Mouse (Mus musculus) limb, embryonic 14.5 days (tissue): ENCODE measurements around the gene Rab3a. TPM values are rescaled to one million over a fixed set of nuclear protein-coding genes. Genes with fewer than 3 reads are reported as not detected.

Experiments
- ATAC-seq: fragments of 200-750 bp; cut with Nextera tagmentation; 2 replicates; pipeline ENCODE4 v1.8.0; 2017; ENCODE audit warnings: low read depth, moderate number of reproducible peaks, moderate TSS enrichment; ENCODE audit not compliant: low FRiP score
- DNase-seq: peaks from one replicate; pipeline ENCODE4 v3.0.0-alpha.2; 2015; ENCODE audit warnings: low spot score
- H3K27ac ChIP-seq: fragments of 300-500 bp; sonication (generic); replicated peaks from 2 replicates; pipeline ENCODE4 v1.5.1; 2014; ENCODE audit warnings: low read depth, mild to moderate bottlenecking, low read length, moderate library complexity, mixed read lengths
- H3K27me3 ChIP-seq: fragments of 300-500 bp; sonication (generic); 2 replicates; pipeline ENCODE4 v1.6.1; 2014; ENCODE audit warnings: low read length, mixed read lengths; ENCODE audit not compliant: control insufficient read depth, insufficient read depth
- H3K36me3 ChIP-seq: fragments of 300-500 bp; sonication (generic); 2 replicates; pipeline ENCODE4 v1.6.1; 2014; ENCODE audit warnings: mild to moderate bottlenecking, low read length, moderate library complexity, mixed read lengths; ENCODE audit not compliant: control insufficient read depth, insufficient read depth
- H3K4me1 ChIP-seq: fragments of 300-500 bp; sonication (generic); 2 replicates; pipeline ENCODE4 v1.6.1; 2014; ENCODE audit warnings: antibody characterized with exemption, low read length, mixed read lengths; ENCODE audit not compliant: control insufficient read depth, insufficient read depth
- H3K4me2 ChIP-seq: fragments of 300-500 bp; sonication (generic); replicated peaks from 2 replicates; pipeline ENCODE4 v1.6.1; 2014; ENCODE audit warnings: low read depth, mild to moderate bottlenecking, low read length, moderate library complexity; ENCODE audit not compliant: severe bottlenecking
- H3K4me3 ChIP-seq: fragments of 300-500 bp; sonication (generic); replicated peaks from 2 replicates; pipeline ENCODE4 v1.5.1; 2014; ENCODE audit warnings: low read length
- H3K9ac ChIP-seq: fragments of 300-500 bp; sonication (generic); 2 replicates; pipeline ENCODE4 v1.6.1; 2014; ENCODE audit warnings: mild to moderate bottlenecking, low read depth, low read length, moderate library complexity; ENCODE audit not compliant: severe bottlenecking
- H3K9me3 ChIP-seq: fragments of 300-500 bp; sonication (generic); 2 replicates; pipeline ENCODE4 v1.6.1; 2016; ENCODE audit warnings: low read length; ENCODE audit not compliant: control insufficient read depth
- POLR2A ChIP-seq: fragments of 200-500 bp; IDR thresholded peaks from 2 replicates; pipeline ENCODE4 v1.8.0; 2012; ENCODE audit warnings: inconsistent platforms, mild to moderate bottlenecking, moderate library complexity, borderline replicate concordance; ENCODE audit not compliant: insufficient read depth, insufficient read length; ENCODE audit errors: extremely low read depth
- whole genome bisulfite sequencing: fragments of 180-500 bp; shearing (Covaris S2); extraction: QIAGEN DNeasy Blood & Tissue Kit; methylation state at CpG from one replicate; pipeline ENCODE4 v1.1.7; 2014; 5-methylcytosine and 5-hydroxymethylcytosine counted together
- polyA plus RNA-seq, 2 experiments: library from polyadenylated mRNA; depleted of rRNA in 1 of 2; stranded (reverse) in 1 of 2; unstranded in 1 of 2; fragments of >200 nt; fragmentation: Nextera tagmentation in 1 of 2; extraction: Ambion mirVana in 1 of 2; gene quantifications; 2 replicates each; pipeline versions ENCODE4 v1.2.1 to v1.2.3; 2012 to 2014

Rab3a gene
- polyA plus RNA-seq, 2 experiments, result 20.1 to 27.2 TPM

- Histone ChIP-seq H3K36me3 (peaks cover 23% of the 10 kb centered on the region), H3K27me3 (no peaks in the 10 kb centered on the region), H3K9me3 (no peaks in the 10 kb centered on the region), H3K4me2 (no peak overlapping the region), H3K4me1 (peaks cover 24% of the 10 kb centered on the region), H3K27ac (no peak overlapping the region), H3K4me3 (no peak overlapping the region), H3K9ac (no peak overlapping the region)
- DNase-seq (no peak), ATAC-seq (no peak)
- 91% methylated on average over 6 of the region's 6 CpGs for WGBS
- no peak for TF ChIP-seq POLR2A
These were observed 2.1 kb downstream of the Rab3a start for GRCm38 (mm10) chr8:70756476-70757040.

- no peak for TF ChIP-seq POLR2A
- DNase-seq (no peak), ATAC-seq (no peak)
- Histone ChIP-seq H3K36me3 (peaks cover 23% of the 10 kb centered on the region), H3K4me3 (no peak overlapping the region), H3K9ac (no peak overlapping the region), H3K4me2 (no peak overlapping the region), H3K27ac (no peak overlapping the region), H3K4me1 (peaks cover 18% of the 10 kb centered on the region), H3K27me3 (no peaks in the 10 kb centered on the region), H3K9me3 (no peaks in the 10 kb centered on the region)
- WGBS, result 77% methylated on average over 22 of the region's 22 CpGs
These were observed 3.2 kb downstream of the Rab3a start for GRCm38 (mm10) chr8:70757523-70758307.

- Histone ChIP-seq H3K9me3 (no peaks in the 10 kb centered on the region), H3K4me1 (peaks cover 15% of the 10 kb centered on the region), H3K36me3 (peaks cover 23% of the 10 kb centered on the region), H3K4me2 (no peak overlapping the region), H3K4me3 (no peak overlapping the region), H3K9ac (no peak overlapping the region), H3K27me3 (no peaks in the 10 kb centered on the region), H3K27ac (no peak overlapping the region)
- no peak for ATAC-seq
- DNase-seq, result no peak
- 86% methylated on average over 7 of the region's 7 CpGs for WGBS
- no peak for TF ChIP-seq POLR2A
These were observed 3.8 kb downstream of the Rab3a start for GRCm38 (mm10) chr8:70758308-70758615.

GRCm38 (mm10) chr8:70758616-70759561, 4.4 kb downstream of the Rab3a start:
- H3K9ac ChIP-seq, result no peak overlapping the region
- 68% methylated on average over 18 of the region's 19 CpGs for WGBS
- DNase-seq, result no peak
- H3K4me3 ChIP-seq, result no peak overlapping the region
- H3K27ac ChIP-seq, result no peak overlapping the region
- no peak overlapping the region; the same call in 1 of the 2 replicates for H3K4me2 ChIP-seq
- peaks cover 11% of the 10 kb centered on the region for H3K4me1 ChIP-seq
- TF ChIP-seq POLR2A, result no peak
- no peak for ATAC-seq
- H3K9me3 ChIP-seq, result no peaks in the 10 kb centered on the region
- H3K27me3 ChIP-seq, result no peaks in the 10 kb centered on the region
- peaks cover 23% of the 10 kb centered on the region for H3K36me3 ChIP-seq

GRCm38 (mm10) chr8:70760350-70760749, 5.9 kb downstream of the Rab3a start:
- Histone ChIP-seq H3K4me3 (peak overlapping the region; percentile 71), H3K9ac (peak overlapping the region; percentile 72), H3K4me1 (peaks cover 8% of the 10 kb centered on the region), H3K9me3 (no peaks in the 10 kb centered on the region), H3K27ac (0 out of 2 replicates have a peak overlapping the region, but pooled peaks have one; percentile 33), H3K4me2 (peak overlapping the region; percentile 98), H3K27me3 (no peaks in the 10 kb centered on the region), H3K36me3 (peaks cover 23% of the 10 kb centered on the region)
- DNase-seq (no peak), ATAC-seq (no peak)
- no peak for TF ChIP-seq POLR2A
- WGBS, result 1% methylated on average over 12 of the region's 22 CpGs
